Mouse (Mus musculus) CH12.LX (cell line): ENCODE measurements at regions not wholly inside any gene's neighbourhood (a gene's known extent, or its start where the extent isn't known, plus 50 kb on each side); places are given as distances from the start of the nearest gene placed in this dataset.

Source experiments
- DNase-seq: peaks from one replicate; pipeline ENCODE4 v3.0.0-alpha.2; 2013; ENCODE audit errors: extremely low read depth
- H3K27ac ChIP-seq: 2 replicates; pipeline ENCODE4 v1.5.1; 2012; ENCODE audit warnings: low read depth, mild to moderate bottlenecking, control low read depth, moderate library complexity; ENCODE audit not compliant: insufficient read depth
- H3K27me3 ChIP-seq: replicated peaks from 2 replicates; pipeline ENCODE3; 2012; ENCODE audit warnings: inconsistent platforms
- H3K36me3 ChIP-seq, 2 experiments: replicated peaks in 1 of 2; 2 replicates each; pipeline versions ENCODE3 to v1.6.1; 2012; ENCODE audit warnings: inconsistent platforms in 1 of 2, low read length in 1 of 2, mild to moderate bottlenecking in 1 of 2, mixed read lengths in 1 of 2, moderate library complexity in 1 of 2; ENCODE audit not compliant: control insufficient read depth in 1 of 2, insufficient read depth in 1 of 2
- H3K4me1 ChIP-seq, 2 experiments: 2 replicates each; pipeline ENCODE4 v1.6.1; 2012; ENCODE audit warnings: inconsistent platforms in 1 of 2, moderate library complexity in 1 of 2; ENCODE audit not compliant: insufficient read depth in 2 of 2, control insufficient read depth in 1 of 2
- H3K4me2 ChIP-seq: 2 replicates; pipeline ENCODE4 v1.6.1; 2012; ENCODE audit warnings: low read depth, mild to moderate bottlenecking, control low read depth; ENCODE audit not compliant: poor library complexity, insufficient read depth, severe bottlenecking
- H3K4me3 ChIP-seq, 3 experiments: fragments of 150-350 bp in 1 of 3; sonication (generic) in 1 of 3; replicated peaks in 1 of 3; 2 replicates each; pipeline versions ENCODE3 to v1.5.1; 2011 to 2012; ENCODE audit warnings: low read depth in 2 of 3, low read length in 2 of 3, mild to moderate bottlenecking in 2 of 3, moderate library complexity in 2 of 3, control low read depth in 1 of 3, improper control_type of control experiment in 1 of 3, inconsistent platforms in 1 of 3, mixed read lengths in 1 of 3; ENCODE audit not compliant: poor library complexity in 1 of 3
- H3K79me2 ChIP-seq: replicated peaks from 2 replicates; pipeline ENCODE4 v1.6.1; 2012; ENCODE audit warnings: mild to moderate bottlenecking, moderate library complexity; ENCODE audit not compliant: control insufficient read depth, poor library complexity, insufficient read depth, severe bottlenecking; ENCODE audit errors: extremely low read depth
- H3K9ac ChIP-seq: 2 replicates; pipeline ENCODE4 v1.6.1; 2012; ENCODE audit warnings: low read depth, mild to moderate bottlenecking, control low read depth, moderate library complexity; ENCODE audit not compliant: insufficient read depth
- H3K9me3 ChIP-seq: replicated peaks from 2 replicates; pipeline ENCODE3; 2012; ENCODE audit warnings: low read length, inconsistent platforms, mixed read lengths
- BHLHE40 ChIP-seq: IDR thresholded peaks from 2 replicates; pipeline ENCODE4 v1.6.1; 2011; ENCODE audit warnings: mild to moderate bottlenecking, low read depth, low read length, improper control_type of control experiment
- CHD1 ChIP-seq: IDR thresholded peaks from 2 replicates; pipeline ENCODE4 v1.6.1; 2012; ENCODE audit warnings: low read depth, low read length, improper control_type of control experiment, inconsistent platforms
- CTCF ChIP-seq, 2 experiments: IDR thresholded peaks in 1 of 2; conservative IDR thresholded peaks in 1 of 2; 2 replicates each; pipeline ENCODE4 v1.5.1; 2011 to 2012; ENCODE audit warnings: low read depth in 2 of 2, low read length in 2 of 2, improper control_type of control experiment in 1 of 2, inconsistent platforms in 1 of 2, mild to moderate bottlenecking in 1 of 2, moderate library complexity in 1 of 2
- ELF1 ChIP-seq: IDR thresholded peaks from 2 replicates; pipeline ENCODE4 v1.6.1; 2014; ENCODE audit warnings: low read depth, mild to moderate bottlenecking, inconsistent platforms, low read length, improper control_type of control experiment
- EP300 ChIP-seq: IDR thresholded peaks from 2 replicates; pipeline ENCODE4 v1.6.1; 2011; ENCODE audit warnings: low read length, improper control_type of control experiment
- ETS1 ChIP-seq: conservative IDR thresholded peaks from 2 replicates; pipeline ENCODE4 v1.6.1; 2012; ENCODE audit warnings: low read depth, mild to moderate bottlenecking, inconsistent platforms, low read length, improper control_type of control experiment, moderate library complexity
- HCFC1 ChIP-seq: IDR thresholded peaks from 2 replicates; pipeline ENCODE4 v1.6.1; 2012; ENCODE audit warnings: low read depth, mild to moderate bottlenecking, inconsistent platforms, low read length, improper control_type of control experiment
- IRF4 ChIP-seq: IDR thresholded peaks from 2 replicates; pipeline ENCODE4 v1.6.1; 2014; ENCODE audit warnings: low read depth, mild to moderate bottlenecking, inconsistent platforms, low read length, improper control_type of control experiment
- JUN ChIP-seq: IDR thresholded peaks from 2 replicates; pipeline ENCODE4 v1.6.1; 2011; ENCODE audit warnings: low read depth, mild to moderate bottlenecking, low read length, improper control_type of control experiment, moderate library complexity; ENCODE audit not compliant: insufficient read depth
- MAFK ChIP-seq: IDR thresholded peaks from 2 replicates; pipeline ENCODE4 v1.6.1; 2011; ENCODE audit warnings: low read length, improper control_type of control experiment; ENCODE audit not compliant: insufficient replicate concordance
- MAX ChIP-seq: IDR thresholded peaks from 2 replicates; pipeline ENCODE4 v1.6.1; 2011; ENCODE audit warnings: low read length, improper control_type of control experiment
- MYC ChIP-seq: IDR thresholded peaks from 2 replicates; pipeline ENCODE4 v1.6.1; 2011; ENCODE audit warnings: low read depth, mild to moderate bottlenecking, improper control_type of control experiment, low read length
- NELFE ChIP-seq: IDR thresholded peaks from 2 replicates; pipeline ENCODE4 v1.6.1; 2011; ENCODE audit warnings: low read depth, low read length, improper control_type of control experiment
- NRF1 ChIP-seq: IDR thresholded peaks from 2 replicates; pipeline ENCODE4 v1.6.1; 2014; ENCODE audit warnings: low read depth, mild to moderate bottlenecking, inconsistent platforms, low read length, improper control_type of control experiment, moderate library complexity
- PAX5 ChIP-seq: IDR thresholded peaks from 2 replicates; pipeline ENCODE4 v1.6.1; 2012; ENCODE audit warnings: low read length, inconsistent platforms, mixed read lengths
- RAD21 ChIP-seq: IDR thresholded peaks from 2 replicates; pipeline ENCODE4 v1.6.1; 2011; ENCODE audit warnings: low read depth, mild to moderate bottlenecking, low read length, improper control_type of control experiment, moderate library complexity
- RCOR1 ChIP-seq: conservative IDR thresholded peaks from 2 replicates; pipeline ENCODE4 v1.6.1; 2012; ENCODE audit warnings: low read depth, mild to moderate bottlenecking, inconsistent platforms, low read length, improper control_type of control experiment
- SIN3A ChIP-seq: IDR thresholded peaks from 2 replicates; pipeline ENCODE4 v1.6.1; 2012; ENCODE audit warnings: low read length, improper control_type of control experiment, inconsistent platforms
- SMC3 ChIP-seq: IDR thresholded peaks from 2 replicates; pipeline ENCODE4 v1.6.1; 2011; ENCODE audit warnings: low read depth, low read length, improper control_type of control experiment
- TBP ChIP-seq: conservative IDR thresholded peaks from 2 replicates; pipeline ENCODE4 v1.6.1; 2011; ENCODE audit warnings: low read depth, low read length, improper control_type of control experiment
- UBTF ChIP-seq: IDR thresholded peaks from 2 replicates; pipeline ENCODE4 v1.6.1; 2012; ENCODE audit warnings: low read depth, mild to moderate bottlenecking, inconsistent platforms, low read length, improper control_type of control experiment, moderate library complexity
- USF1 ChIP-seq: IDR thresholded peaks from 2 replicates; pipeline ENCODE4 v1.6.1; 2014; ENCODE audit warnings: low read depth, mild to moderate bottlenecking, inconsistent platforms, low read length, improper control_type of control experiment
- ZC3H11A ChIP-seq: IDR thresholded peaks from 2 replicates; pipeline ENCODE4 v1.6.1; 2012; ENCODE audit warnings: low read depth, mild to moderate bottlenecking, inconsistent platforms, low read length, improper control_type of control experiment
- ZKSCAN1 ChIP-seq: IDR thresholded peaks from 2 replicates; pipeline ENCODE4 v1.6.1; 2012; ENCODE audit warnings: low read depth, inconsistent platforms, low read length, improper control_type of control experiment, borderline replicate concordance
- ZNF384 ChIP-seq: IDR thresholded peaks from 2 replicates; pipeline ENCODE4 v1.6.1; 2012; ENCODE audit warnings: low read depth, low read length, improper control_type of control experiment, inconsistent platforms
- dilution Hi-C: fragments of 300-500 bp; cut with MboI; formaldehyde crosslinking; loops from 2 replicates; pipeline ENCODE4 v1.14.3; 2020; ENCODE audit warnings: low sequenced_read_pairs; ENCODE audit not compliant: extremely low pct_unique_long_range_greater_than_20kb, extremely low pct_ligation_motif_present
- in situ Hi-C: fragments of 300-500 bp; cut with MboI; formaldehyde crosslinking; loops from 3 replicates; pipeline ENCODE4 v1.14.3; 2019; ENCODE audit warnings: low sequenced_read_pairs, low pct_ligation_motif_present, low pct_unique_long_range_greater_than_20kb, mixed read lengths

DNA sequence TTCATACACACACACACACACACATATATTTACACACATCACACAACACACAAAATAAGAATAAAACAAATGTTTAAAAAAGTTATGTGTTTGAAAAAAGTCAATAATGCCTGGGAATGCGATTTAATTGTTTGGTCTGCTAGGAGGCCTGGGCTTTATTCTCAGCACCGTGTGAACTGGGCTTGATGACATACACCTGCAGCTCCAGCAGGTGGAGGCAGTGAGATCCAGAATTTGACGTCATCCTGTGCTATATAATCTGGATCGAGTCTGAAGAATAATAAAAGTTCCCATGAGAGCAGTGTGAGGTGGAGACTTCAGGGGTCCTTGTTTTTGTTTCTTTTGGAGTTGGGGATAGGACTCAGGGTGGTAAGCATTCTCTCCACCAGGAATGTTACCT lies 96.0 kb downstream of the En1 start:
- in situ Hi-C loops = no loop called here
- TF ChIP-seq PAX5 (no peak), ZKSCAN1 (no peak), MYC (no peak), USF1 (no peak), BHLHE40 (no peak), RCOR1 (no peak), CTCF (conservative IDR thresholded peaks at IDR 0.05 in 1 of 2, IDR thresholded peaks at IDR 0.05 in 1 of 2; ENCODE audit: low read depth in 2 of 2, low read length in 2 of 2) (peak; percentile 20 to 49; a peak in 2 of 4 replicates), UBTF (no peak), ZNF384 (no peak), NRF1 (no peak), ETS1 (no peak), EP300 (no peak), JUN (no peak), ELF1 (no peak), ZC3H11A (no peak), CHD1 (no peak), IRF4 (no peak), HCFC1 (no peak), TBP (no peak), SMC3 (peak; percentile 39), MAFK (no peak), SIN3A (no peak), NELFE (no peak), RAD21 (peak; percentile 6), MAX (no peak)
- Histone ChIP-seq H3K27ac (no peak overlapping the region), H3K4me2 (no peak overlapping the region), H3K4me3 (no peak overlapping the region), H3K79me2 (no peaks in the 10 kb centered on the region), H3K9ac (no peak overlapping the region), H3K4me1 (peaks cover 0 to 2% of the 10 kb centered on the region in 2 experiments; a peak in 2 of 4 replicates), H3K27me3 (no peaks in the 10 kb centered on the region), H3K9me3 (peaks cover 7% of the 10 kb centered on the region), H3K36me3 (no peaks in the 10 kb centered on the region)
- dilution Hi-C loops = no loop called here
- no peak for DNase-seq
